Mouse (Mus musculus): ENCODE measurements around the gene Gm40193.

DNA sequence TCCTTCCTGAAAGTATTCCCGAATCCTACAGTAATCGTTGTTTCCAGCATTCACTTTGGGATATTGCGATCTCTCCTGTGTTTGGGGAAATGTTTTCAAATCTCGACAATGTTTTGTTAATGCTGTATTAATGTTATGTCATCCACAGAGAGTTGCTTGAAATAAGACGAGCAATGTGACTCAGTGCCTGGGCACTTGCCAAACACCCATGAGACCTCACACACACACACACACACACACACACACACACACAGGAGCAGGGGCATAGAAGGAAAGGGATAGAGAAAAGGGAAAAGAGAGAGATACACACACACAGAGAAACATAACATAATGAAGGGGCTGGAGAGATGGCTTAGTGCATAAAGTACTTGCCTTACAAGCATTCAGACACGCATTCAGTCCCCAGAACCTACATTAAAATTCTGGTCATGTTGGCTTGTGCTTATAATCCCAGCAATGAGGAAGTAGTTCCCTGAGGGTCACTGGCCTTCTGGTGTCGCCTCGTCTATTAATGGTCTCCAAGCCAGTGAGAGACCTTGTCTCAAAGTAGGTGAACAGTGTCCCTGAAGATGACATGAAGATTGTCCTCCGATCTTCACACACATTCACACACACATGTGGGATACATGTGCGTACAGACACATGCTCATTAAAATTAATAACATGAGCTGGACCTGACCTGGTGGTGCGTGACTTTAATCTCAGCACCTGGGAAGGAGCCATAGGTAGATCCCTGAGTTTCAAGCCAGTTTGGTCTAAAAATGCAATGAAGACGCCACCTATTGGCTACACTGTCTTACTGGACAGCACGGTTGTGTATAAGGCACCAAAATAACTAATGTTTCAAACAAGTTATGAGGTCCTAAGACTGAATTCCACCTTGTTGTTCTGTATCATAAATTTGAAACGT lies 32.9 kb downstream of the Gm40193 start:
- no peak for TF ChIP-seq CTCF (IDR thresholded peaks at IDR 0.05; ENCODE audit: low read depth, low read length)
- no peak for TF ChIP-seq EP300 (IDR thresholded peaks at IDR 0.05; ENCODE audit: insufficient read depth, low read depth, low read length)
